In genomic region chr2:145859442-145859931, GRCm38 (mm10) we compare ENCODE assay signal across 9 mouse cellular contexts. TPM values are rescaled to one million over a fixed set of nuclear protein-coding genes. Genes with fewer than 3 reads are reported as not detected.
A peak's percentile ranks its signal among the peaks of the same experiment; 100 is the strongest.
DNase-seq lines count a peak whose midpoint lies in the region; ATAC-seq and TF ChIP-seq lines count a peak whose summit lies in the region.
"Had no signal": no experiment of that assay in that cellular context is flagged by ENCODE, and none has a peak within 500 bp of the region (broad histone marks: within the 10 kb centered on the region; RNA-seq: fewer than 3 reads in every experiment).

No protein-coding gene starts in this region.

- no peaks in the 10 kb centered on the region for H3K9me3 ChIP-seq in heart, embryonic 13.5 days
- H3K9me3 ChIP-seq in kidney, embryonic 15.5 days (replicated peaks) = no peaks in the 10 kb centered on the region
- H3K9me3 ChIP-seq in liver, postnatal 0 days (ENCODE audit: low read length) = no peaks in the 10 kb centered on the region
- no peaks in the 10 kb centered on the region for H3K9me3 ChIP-seq in neural tube, embryonic 15.5 days (replicated peaks)

- H3K4me2 ChIP-seq in heart, embryonic 13.5 days = peak overlapping the region; percentile 80
- peak overlapping the region; percentile 56 for H3K4me2 ChIP-seq in kidney, embryonic 15.5 days
- H3K4me2 ChIP-seq in liver, postnatal 0 days (ENCODE audit: low read depth, low read length) = no peak overlapping the region
- peak overlapping the region; percentile 58 for H3K4me2 ChIP-seq in neural tube, embryonic 15.5 days

- no peak for TF ChIP-seq EP300 in liver, postnatal 0 days (IDR thresholded peaks at IDR 0.05; ENCODE audit: low read depth)

- peak overlapping the region; percentile 61 for H3K4me3 ChIP-seq in heart, embryonic 13.5 days
- no peak overlapping the region for H3K4me3 ChIP-seq in kidney, embryonic 15.5 days (replicated peaks)
- H3K4me3 ChIP-seq in liver, postnatal 0 days (ENCODE audit: low read depth, low read length) = no peak overlapping the region
- peak overlapping the region; percentile 38 for H3K4me3 ChIP-seq in neural tube, embryonic 15.5 days (replicated peaks)

- peaks cover 65% of the 10 kb centered on the region for H3K4me1 ChIP-seq in heart, embryonic 13.5 days
- peaks cover 47% of the 10 kb centered on the region for H3K4me1 ChIP-seq in kidney, embryonic 15.5 days
- peaks cover 25% of the 10 kb centered on the region for H3K4me1 ChIP-seq in liver, postnatal 0 days (ENCODE audit: insufficient read depth)
- H3K4me1 ChIP-seq in neural tube, embryonic 15.5 days = peaks cover 39% of the 10 kb centered on the region

- peak overlapping the region; percentile 98 for H3K27ac ChIP-seq in heart, embryonic 13.5 days (replicated peaks)
- peak overlapping the region; percentile 93 for H3K27ac ChIP-seq in kidney, embryonic 15.5 days
- peak overlapping the region; percentile 34; the same call in 1 of the 2 replicates for H3K27ac ChIP-seq in liver, postnatal 0 days (ENCODE audit: low read depth)
- peak overlapping the region; percentile 83 for H3K27ac ChIP-seq in neural tube, embryonic 15.5 days (replicated peaks)
- H3K27ac ChIP-seq: liver, embryonic 14.5 days had no signal

- H3K36me3 ChIP-seq in heart, embryonic 13.5 days = peaks cover 13% of the 10 kb centered on the region; the same call in 1 of the 2 replicates
- H3K36me3 ChIP-seq in kidney, embryonic 15.5 days = peaks cover 32% of the 10 kb centered on the region
- H3K36me3 ChIP-seq in liver, postnatal 0 days (replicated peaks; ENCODE audit: insufficient read depth, low read length) = 0 out of 2 replicates have a peak, but pooled peaks cover 3% of the 10 kb centered on the region
- no peaks in the 10 kb centered on the region for H3K36me3 ChIP-seq in neural tube, embryonic 15.5 days

- DNase-seq in retina, postnatal 1 day = peak; percentile 10
- DNase-seq in retina, embryonic 14.5 days (ENCODE audit: low spot score) = no peak
- peak; percentile 63 for DNase-seq in fibroblast of lung, adult 2 months (ENCODE audit: low read depth)
- peak; percentile 25 for DNase-seq in liver, postnatal 0 days
- DNase-seq in spleen, adult 18-20 months = no peak

- H3K9ac ChIP-seq in heart, embryonic 13.5 days = peak overlapping the region; percentile 85
- H3K9ac ChIP-seq in kidney, embryonic 15.5 days = no peak overlapping the region
- H3K9ac ChIP-seq in liver, postnatal 0 days (replicated peaks) = no peak overlapping the region
- peak overlapping the region; percentile 40; the same call in 1 of the 2 replicates for H3K9ac ChIP-seq in neural tube, embryonic 15.5 days (replicated peaks)
- H3K9ac ChIP-seq: liver, embryonic 14.5 days had no signal

- 34% methylated on average over 7 of the region's 7 CpGs for WGBS in heart, embryonic 13.5 days
- 43% methylated on average over 7 of the region's 7 CpGs for WGBS in kidney, embryonic 15.5 days
- 48% methylated on average over 7 of the region's 7 CpGs for whole genome bisulfite sequencing in liver, postnatal 0 days (ENCODE audit: insufficient replicate concordance)
- 41% methylated on average over 7 of the region's 7 CpGs for WGBS in neural tube, embryonic 15.5 days

- H3K27me3 ChIP-seq in heart, embryonic 13.5 days (replicated peaks) = no peaks in the 10 kb centered on the region
- H3K27me3 ChIP-seq in kidney, embryonic 15.5 days = no peaks in the 10 kb centered on the region
- H3K27me3 ChIP-seq in liver, postnatal 0 days (ENCODE audit: insufficient read depth, low read length) = no peaks in the 10 kb centered on the region
- no peaks in the 10 kb centered on the region for H3K27me3 ChIP-seq in neural tube, embryonic 15.5 days (replicated peaks)

- no peak for TF ChIP-seq CTCF in liver, postnatal 0 days (IDR thresholded peaks at IDR 0.05; ENCODE audit: low read depth)

- ATAC-seq in heart, embryonic 13.5 days (ENCODE audit: extremely low read depth, insufficient number of reproducible peaks, low FRiP score, low TSS enrichment) = peak; percentile 37; the same call in 1 of the 2 replicates
- peak; percentile 44 for ATAC-seq in kidney, embryonic 15.5 days (replicated peaks; ENCODE audit: low FRiP score)
- ATAC-seq in liver, postnatal 0 days = no peak
- peak; percentile 26 for ATAC-seq in neural tube, embryonic 15.5 days (ENCODE audit: low FRiP score)

RNA-seq across cellular contexts. Expression of gene Naa20, which starts 42.4 kb away (rescaled TPM):
- 145 and 181 TPM in 2 replicates for polyA plus RNA-seq in heart, embryonic 13.5 days (2015; fragmentation: Nextera tagmentation; extraction: Ambion mirVana)
- polyA plus RNA-seq in kidney, embryonic 15.5 days (2015; fragmentation: Nextera tagmentation; extraction: Ambion mirVana) = 163 and 184 TPM in 2 replicates
- polyA plus RNA-seq in liver, postnatal 0 days (2015; fragmentation: Nextera tagmentation; extraction: Ambion mirVana) = 55.0 and 60.0 TPM in 2 replicates
- 130 and 140 TPM in 2 replicates for polyA plus RNA-seq in neural tube, embryonic 15.5 days (2015; fragmentation: Nextera tagmentation; extraction: Ambion mirVana)

Comparison
In these comparisons a context has a peak if more than half of its experiments do, and no peak if none do; other contexts are left out.
1. DNase-seq: peak in retina, postnatal 1 day (single experiment), fibroblast of lung, adult 2 months (single experiment) and liver, postnatal 0 days (single experiment); none in retina, embryonic 14.5 days (single experiment) and spleen, adult 18-20 months (0 of 2).
2. H3K27ac ChIP-seq: peak in every context shown above with its lines; median percentile 98 in heart, embryonic 13.5 days; 93 in kidney, embryonic 15.5 days; 83 in neural tube, embryonic 15.5 days; 34 in liver, postnatal 0 days.
3. H3K4me3 ChIP-seq: peak in heart, embryonic 13.5 days (single experiment) and neural tube, embryonic 15.5 days (single experiment); none in kidney, embryonic 15.5 days (single experiment) and liver, postnatal 0 days (single experiment).
4. H3K9ac ChIP-seq: peak in heart, embryonic 13.5 days (single experiment) and neural tube, embryonic 15.5 days (single experiment); none in kidney, embryonic 15.5 days (single experiment) and liver, postnatal 0 days (single experiment).